Mouse (Mus musculus): ENCODE data around the gene Fgf8. TPM values are rescaled to one million over a fixed set of nuclear protein-coding genes. Genes with fewer than 3 reads are reported as not detected.

Fgf8 gene
- polyA plus RNA-seq, 1 experiment from 2014 or later = 0.16 TPM

DNA sequence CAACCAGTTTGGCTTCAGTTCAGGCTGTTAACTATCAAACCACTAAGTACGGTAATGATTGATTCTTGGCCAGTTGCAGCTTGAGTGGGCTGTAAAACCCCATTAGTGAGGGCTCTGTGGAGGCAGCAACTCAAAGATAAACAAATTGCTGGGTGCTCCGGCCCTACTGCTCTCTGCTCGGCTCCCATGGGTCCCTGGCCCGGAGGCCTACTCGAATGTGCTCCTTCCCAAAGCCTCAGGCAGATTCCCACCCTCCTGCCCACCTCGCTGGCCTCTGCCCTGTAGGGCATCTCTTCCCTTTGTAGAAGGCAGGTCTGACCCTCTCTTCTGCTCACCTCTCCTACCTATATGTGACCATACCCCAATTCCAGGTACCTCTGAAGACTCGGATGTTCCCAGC, 8.0 kb downstream of the Fgf8 start:
- H3K4me1 ChIP-seq (ENCODE audit: control insufficient read depth, insufficient read depth, low read length) = peaks cover 10% of the 10 kb centered on the region
- H3K36me3 ChIP-seq (ENCODE audit: control insufficient read depth, insufficient read depth, low read length) = no peaks in the 10 kb centered on the region
- no peak overlapping the region for H3K27ac ChIP-seq (ENCODE audit: low read length)
- no peak overlapping the region for H3K9ac ChIP-seq (ENCODE audit: low read depth, low read length)
- no peaks in the 10 kb centered on the region for H3K9me3 ChIP-seq (ENCODE audit: control insufficient read depth, low read length)
- 32% methylated on average over 7 of the region's 7 CpGs for WGBS
- H3K4me3 ChIP-seq (ENCODE audit: low read length) = no peak overlapping the region
- H3K27me3 ChIP-seq (replicated peaks; ENCODE audit: control insufficient read depth, insufficient read depth, low read length) = peaks cover 44% of the 10 kb centered on the region
- H3K4me2 ChIP-seq (ENCODE audit: low read depth, low read length) = no peak overlapping the region
- no peak for ATAC-seq

DNA sequence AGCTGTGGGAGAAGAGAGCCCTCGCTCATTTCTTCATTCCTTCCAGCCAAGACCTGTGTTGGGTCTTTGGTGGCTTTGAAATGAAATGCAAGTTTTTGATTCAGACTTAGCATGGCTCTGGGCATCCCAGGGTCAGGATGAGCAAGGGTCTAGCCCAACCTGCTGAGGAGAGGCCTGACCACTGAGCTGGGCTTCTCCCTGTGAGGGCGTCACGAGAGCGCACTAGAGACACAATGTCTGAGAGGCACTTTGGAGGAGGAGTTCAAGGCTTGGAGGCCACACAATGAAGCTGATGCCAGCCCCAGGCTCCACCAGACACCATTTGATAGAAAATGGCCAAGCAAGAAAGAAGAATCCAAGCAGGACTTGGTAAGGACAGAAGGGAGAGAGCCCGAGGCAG, 8.5 kb downstream of the Fgf8 start:
- no peak overlapping the region for H3K4me2 ChIP-seq (ENCODE audit: low read depth, low read length)
- H3K27ac ChIP-seq (ENCODE audit: low read length) = no peak overlapping the region
- WGBS = 70% methylated on average over 5 of the region's 5 CpGs
- no peaks in the 10 kb centered on the region for H3K9me3 ChIP-seq (ENCODE audit: control insufficient read depth, low read length)
- peaks cover 10% of the 10 kb centered on the region for H3K4me1 ChIP-seq (ENCODE audit: control insufficient read depth, insufficient read depth, low read length)
- no peak overlapping the region for H3K4me3 ChIP-seq (ENCODE audit: low read length)
- no peak for ATAC-seq
- no peak overlapping the region for H3K9ac ChIP-seq (ENCODE audit: low read depth, low read length)
- H3K27me3 ChIP-seq (replicated peaks; ENCODE audit: control insufficient read depth, insufficient read depth, low read length) = peaks cover 39% of the 10 kb centered on the region
- H3K36me3 ChIP-seq (ENCODE audit: control insufficient read depth, insufficient read depth, low read length) = no peaks in the 10 kb centered on the region

DNA sequence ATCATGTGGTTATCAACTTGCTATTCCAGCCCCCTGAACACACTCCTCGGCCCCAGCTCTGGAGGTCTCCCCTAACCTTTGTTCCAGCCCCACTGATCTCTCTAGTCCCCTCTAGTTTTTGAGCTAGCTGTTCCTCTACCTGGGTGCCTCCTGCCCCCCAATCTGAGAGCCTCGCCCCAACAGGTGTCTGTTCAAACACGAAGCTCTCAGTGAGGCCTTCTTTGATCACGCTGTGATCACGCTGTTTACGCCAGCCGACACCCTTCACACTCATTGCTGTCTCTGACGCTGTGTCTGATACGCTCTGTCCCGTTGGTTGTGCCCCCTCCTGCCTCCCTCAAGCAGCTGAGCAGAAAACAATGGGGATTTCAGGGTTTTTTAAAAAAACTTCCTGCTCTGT, 9.2 kb downstream of the Fgf8 start:
- Histone ChIP-seq H3K4me1 (ENCODE audit: control insufficient read depth, insufficient read depth, low read length) (peaks cover 10% of the 10 kb centered on the region), H3K9me3 (ENCODE audit: control insufficient read depth, low read length) (no peaks in the 10 kb centered on the region), H3K27me3 (replicated peaks; ENCODE audit: control insufficient read depth, insufficient read depth, low read length) (peaks cover 32% of the 10 kb centered on the region), H3K36me3 (ENCODE audit: control insufficient read depth, insufficient read depth, low read length) (no peaks in the 10 kb centered on the region), H3K4me3 (ENCODE audit: low read length) (no peak overlapping the region), H3K4me2 (ENCODE audit: low read depth, low read length) (no peak overlapping the region), H3K27ac (ENCODE audit: low read length) (no peak overlapping the region), H3K9ac (ENCODE audit: low read depth, low read length) (no peak overlapping the region)
- WGBS = 23% methylated on average over 10 of the region's 10 CpGs
- ATAC-seq = no peak

DNA sequence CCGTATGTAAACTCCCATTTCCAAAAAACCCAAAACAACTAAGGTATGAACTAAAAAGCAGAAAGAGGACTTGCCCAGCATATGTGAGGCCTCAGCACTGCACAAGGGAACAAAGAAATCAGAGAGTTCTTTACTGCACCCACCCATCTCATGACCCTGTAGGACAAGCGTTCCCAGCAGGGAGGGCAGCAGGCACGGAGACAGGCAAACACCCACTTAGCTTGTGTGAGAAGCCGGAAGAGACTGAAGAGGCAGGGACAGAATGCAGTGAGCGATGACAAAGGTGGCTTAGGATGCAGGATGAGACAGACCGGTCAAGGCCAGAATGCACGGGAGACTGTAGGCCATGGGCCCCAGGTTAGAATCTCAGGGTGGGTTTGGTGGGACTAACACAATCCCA, 11.1 kb downstream of the Fgf8 start:
- peaks cover 3% of the 10 kb centered on the region; the same call in 1 of the 2 replicates for H3K4me1 ChIP-seq (ENCODE audit: control insufficient read depth, insufficient read depth, low read length)
- no peak overlapping the region for H3K4me2 ChIP-seq (ENCODE audit: low read depth, low read length)
- WGBS = 84% methylated on average over 7 of the region's 7 CpGs
- no peaks in the 10 kb centered on the region for H3K36me3 ChIP-seq (ENCODE audit: control insufficient read depth, insufficient read depth, low read length)
- no peaks in the 10 kb centered on the region for H3K9me3 ChIP-seq (ENCODE audit: control insufficient read depth, low read length)
- H3K27me3 ChIP-seq (replicated peaks; ENCODE audit: control insufficient read depth, insufficient read depth, low read length) = peaks cover 18% of the 10 kb centered on the region
- H3K27ac ChIP-seq (ENCODE audit: low read length) = no peak overlapping the region
- no peak overlapping the region for H3K9ac ChIP-seq (ENCODE audit: low read depth, low read length)
- H3K4me3 ChIP-seq (ENCODE audit: low read length) = no peak overlapping the region
- ATAC-seq = no peak

DNA sequence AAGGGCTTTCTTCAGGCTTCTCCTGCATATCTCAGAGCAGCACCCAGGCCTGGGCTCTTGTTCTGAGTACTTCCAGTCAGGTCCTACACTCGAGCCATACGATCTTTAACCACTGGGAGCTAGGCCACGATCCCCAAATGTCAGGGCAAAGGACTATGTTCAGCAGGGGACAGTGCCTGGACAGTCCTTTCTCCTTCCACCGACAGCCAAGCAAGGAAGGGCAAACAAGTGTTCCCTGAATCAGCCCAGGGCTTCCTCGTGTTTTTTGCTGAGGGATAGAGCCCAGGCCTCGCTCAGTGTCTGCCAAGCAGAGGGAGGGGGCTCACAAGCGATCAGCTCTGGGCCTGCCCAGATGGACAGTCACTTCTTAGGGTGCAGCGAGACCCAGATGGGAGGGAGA, 12.7 kb downstream of the Fgf8 start:
- H3K9ac ChIP-seq (ENCODE audit: low read depth, low read length) = no peak overlapping the region
- H3K36me3 ChIP-seq (ENCODE audit: control insufficient read depth, insufficient read depth, low read length) = no peaks in the 10 kb centered on the region
- peaks cover 15% of the 10 kb centered on the region for H3K27me3 ChIP-seq (replicated peaks; ENCODE audit: control insufficient read depth, insufficient read depth, low read length)
- no peak overlapping the region for H3K27ac ChIP-seq (ENCODE audit: low read length)
- H3K9me3 ChIP-seq (ENCODE audit: control insufficient read depth, low read length) = no peaks in the 10 kb centered on the region
- H3K4me2 ChIP-seq (ENCODE audit: low read depth, low read length) = no peak overlapping the region
- H3K4me1 ChIP-seq (ENCODE audit: control insufficient read depth, insufficient read depth, low read length) = peaks cover 3% of the 10 kb centered on the region; the same call in 1 of the 2 replicates
- ATAC-seq = no peak
- 86% methylated on average over 8 of the region's 8 CpGs for WGBS
- no peak overlapping the region for H3K4me3 ChIP-seq (ENCODE audit: low read length)

DNA sequence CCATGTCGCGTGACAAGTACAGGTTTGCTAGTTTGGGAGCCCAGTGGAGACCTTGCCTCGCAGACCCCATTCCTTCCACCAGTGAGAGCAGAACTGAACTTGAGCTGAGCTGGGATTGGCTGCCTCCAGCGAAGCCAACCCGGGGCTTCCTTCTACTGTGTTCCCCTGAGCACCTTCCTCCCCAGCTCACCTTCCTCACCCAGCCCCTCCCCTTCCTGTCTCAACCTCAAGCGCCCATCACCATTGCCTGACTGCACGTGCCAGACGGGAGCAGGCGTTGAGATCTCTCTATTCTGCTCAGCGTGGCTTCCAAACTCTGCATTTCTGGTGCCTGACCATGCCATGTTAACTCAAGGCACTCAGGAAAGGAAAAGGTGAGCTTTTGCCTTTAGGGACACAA, 15.5 kb downstream of the Fgf8 start:
- Histone ChIP-seq H3K27ac (ENCODE audit: low read length) (no peak overlapping the region), H3K4me2 (ENCODE audit: low read depth, low read length) (no peak overlapping the region), H3K9ac (ENCODE audit: low read depth, low read length) (no peak overlapping the region), H3K36me3 (ENCODE audit: control insufficient read depth, insufficient read depth, low read length) (no peaks in the 10 kb centered on the region), H3K9me3 (ENCODE audit: control insufficient read depth, low read length) (no peaks in the 10 kb centered on the region), H3K27me3 (replicated peaks; ENCODE audit: control insufficient read depth, insufficient read depth, low read length) (0 out of 2 replicates have a peak, but pooled peaks cover 6% of the 10 kb centered on the region), H3K4me1 (ENCODE audit: control insufficient read depth, insufficient read depth, low read length) (no peaks in the 10 kb centered on the region), H3K4me3 (ENCODE audit: low read length) (no peak overlapping the region)
- WGBS = 68% methylated on average over 10 of the region's 10 CpGs
- ATAC-seq = no peak

DNA sequence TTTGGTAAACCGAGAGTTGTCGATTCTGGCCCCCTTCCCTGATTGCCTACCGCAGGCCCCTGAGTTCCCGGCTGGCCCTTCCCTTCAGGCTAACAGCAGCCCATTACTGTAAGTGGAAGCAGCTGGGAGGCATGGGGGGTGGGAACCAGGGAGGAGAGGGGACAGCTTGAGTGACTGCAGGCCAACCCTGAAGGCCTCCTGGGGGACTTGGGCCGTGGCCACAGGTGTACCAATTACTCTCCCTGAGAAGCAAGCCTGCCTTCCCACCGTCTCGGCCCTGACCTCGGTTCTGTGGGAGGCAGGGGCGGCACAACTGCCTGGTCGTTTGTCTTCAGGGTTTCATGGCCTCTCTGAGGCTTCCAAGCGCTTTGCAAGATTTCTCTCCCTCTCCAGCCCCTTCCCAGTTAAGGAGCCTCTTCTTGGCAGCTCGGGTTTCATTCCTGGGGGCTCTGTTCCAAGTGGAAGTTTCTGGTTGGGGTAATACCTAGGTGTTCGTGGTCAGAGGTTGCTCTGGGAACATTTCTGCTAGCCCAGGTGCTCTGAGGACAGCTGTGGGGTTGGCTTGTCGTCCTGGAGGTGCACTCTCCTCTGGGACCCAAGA, 16.9 kb downstream of the Fgf8 start:
- Histone ChIP-seq H3K9ac (ENCODE audit: low read depth, low read length) (no peak overlapping the region), H3K4me1 (ENCODE audit: control insufficient read depth, insufficient read depth, low read length) (no peaks in the 10 kb centered on the region), H3K9me3 (ENCODE audit: control insufficient read depth, low read length) (no peaks in the 10 kb centered on the region), H3K27ac (ENCODE audit: low read length) (no peak overlapping the region), H3K4me2 (ENCODE audit: low read depth, low read length) (no peak overlapping the region), H3K36me3 (ENCODE audit: control insufficient read depth, insufficient read depth, low read length) (no peaks in the 10 kb centered on the region), H3K27me3 (replicated peaks; ENCODE audit: control insufficient read depth, insufficient read depth, low read length) (0 out of 2 replicates have a peak, but pooled peaks cover 6% of the 10 kb centered on the region), H3K4me3 (ENCODE audit: low read length) (no peak overlapping the region)
- ATAC-seq = no peak
- WGBS = 39% methylated on average over 14 of the region's 14 CpGs

DNA sequence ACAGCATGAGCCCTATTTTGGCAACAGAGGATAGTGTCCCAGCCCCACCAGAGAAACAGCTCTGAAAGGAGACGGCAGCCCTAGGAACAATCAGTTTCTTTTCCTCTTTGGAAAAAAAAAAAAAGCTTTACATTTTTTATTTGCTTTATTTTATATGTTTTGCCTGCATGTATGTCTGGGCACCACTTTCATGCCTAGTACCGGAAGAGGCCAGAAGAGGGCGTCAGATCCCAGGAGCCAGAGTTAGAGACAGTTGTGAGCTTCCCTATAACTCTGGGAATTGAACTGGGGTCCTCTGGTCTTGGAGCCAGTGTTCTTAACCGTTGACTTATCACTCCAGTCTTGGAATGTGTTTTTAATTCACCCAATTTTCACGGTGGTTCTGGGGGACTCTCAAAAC, 20.5 kb downstream of the Fgf8 start:
- 73% methylated on average over 5 of the region's 5 CpGs for WGBS
- no peaks in the 10 kb centered on the region for H3K9me3 ChIP-seq (ENCODE audit: control insufficient read depth, low read length)
- H3K4me1 ChIP-seq (ENCODE audit: control insufficient read depth, insufficient read depth, low read length) = no peaks in the 10 kb centered on the region
- no peaks in the 10 kb centered on the region for H3K27me3 ChIP-seq (replicated peaks; ENCODE audit: control insufficient read depth, insufficient read depth, low read length)
- ATAC-seq = no peak
- no peak overlapping the region for H3K4me3 ChIP-seq (ENCODE audit: low read length)
- H3K4me2 ChIP-seq (ENCODE audit: low read depth, low read length) = no peak overlapping the region
- no peak overlapping the region for H3K27ac ChIP-seq (ENCODE audit: low read length)
- H3K36me3 ChIP-seq (ENCODE audit: control insufficient read depth, insufficient read depth, low read length) = no peaks in the 10 kb centered on the region
- no peak overlapping the region for H3K9ac ChIP-seq (ENCODE audit: low read depth, low read length)

DNA sequence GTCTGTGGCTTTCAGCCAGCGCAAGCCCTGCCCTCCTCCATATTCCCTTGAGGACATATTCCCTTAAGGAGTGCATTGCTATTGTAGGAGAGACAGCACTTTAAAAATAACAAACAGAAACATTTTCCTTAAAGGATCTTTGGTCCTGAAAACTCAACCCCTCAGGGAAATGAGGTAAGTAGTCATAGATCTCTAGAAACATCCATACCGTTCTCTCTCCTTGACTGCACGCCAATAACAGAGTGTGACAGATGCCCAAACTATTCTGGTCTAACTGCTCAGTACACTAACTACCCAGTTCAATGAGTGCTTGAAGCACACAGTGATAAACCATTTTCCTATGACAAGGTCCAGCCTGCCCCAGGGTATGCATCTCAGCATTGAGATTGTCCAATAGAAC, 24.4 kb downstream of the Fgf8 start:
- no peaks in the 10 kb centered on the region for H3K36me3 ChIP-seq (ENCODE audit: control insufficient read depth, insufficient read depth, low read length)
- H3K9ac ChIP-seq (ENCODE audit: low read depth, low read length) = no peak overlapping the region
- WGBS = 66% methylated on average over 3 of the region's 3 CpGs
- H3K4me3 ChIP-seq (ENCODE audit: low read length) = no peak overlapping the region
- no peaks in the 10 kb centered on the region for H3K9me3 ChIP-seq (ENCODE audit: control insufficient read depth, low read length)
- no peaks in the 10 kb centered on the region for H3K27me3 ChIP-seq (replicated peaks; ENCODE audit: control insufficient read depth, insufficient read depth, low read length)
- no peak for ATAC-seq
- no peak overlapping the region for H3K4me2 ChIP-seq (ENCODE audit: low read depth, low read length)
- H3K27ac ChIP-seq (ENCODE audit: low read length) = no peak overlapping the region
- no peaks in the 10 kb centered on the region for H3K4me1 ChIP-seq (ENCODE audit: control insufficient read depth, insufficient read depth, low read length)

Data from intestine, embryonic 16.5 days (tissue).